Mouse (Mus musculus) CH12.LX (cell line): Measurements from ENCODE around the gene Ces4a. TPM values are rescaled to one million over a fixed set of nuclear protein-coding genes. Genes with fewer than 3 reads are reported as not detected.

Source experiments
- DNase-seq: peaks from one replicate; pipeline ENCODE4 v3.0.0-alpha.2; 2013; ENCODE audit errors: extremely low read depth
- H3K27ac ChIP-seq: 2 replicates; pipeline ENCODE4 v1.5.1; 2012; ENCODE audit warnings: low read depth, mild to moderate bottlenecking, control low read depth, moderate library complexity; ENCODE audit not compliant: insufficient read depth
- H3K27me3 ChIP-seq: replicated peaks from 2 replicates; pipeline ENCODE3; 2012; ENCODE audit warnings: inconsistent platforms
- H3K36me3 ChIP-seq, 2 experiments: replicated peaks in 1 of 2; 2 replicates each; pipeline versions ENCODE3 to v1.6.1; 2012; ENCODE audit warnings: inconsistent platforms in 1 of 2, low read length in 1 of 2, mild to moderate bottlenecking in 1 of 2, mixed read lengths in 1 of 2, moderate library complexity in 1 of 2; ENCODE audit not compliant: control insufficient read depth in 1 of 2, insufficient read depth in 1 of 2
- H3K4me1 ChIP-seq, 2 experiments: 2 replicates each; pipeline ENCODE4 v1.6.1; 2012; ENCODE audit warnings: inconsistent platforms in 1 of 2, moderate library complexity in 1 of 2; ENCODE audit not compliant: insufficient read depth in 2 of 2, control insufficient read depth in 1 of 2
- H3K4me2 ChIP-seq: 2 replicates; pipeline ENCODE4 v1.6.1; 2012; ENCODE audit warnings: low read depth, mild to moderate bottlenecking, control low read depth; ENCODE audit not compliant: poor library complexity, insufficient read depth, severe bottlenecking
- H3K4me3 ChIP-seq, 3 experiments: fragments of 150-350 bp in 1 of 3; sonication (generic) in 1 of 3; replicated peaks in 1 of 3; 2 replicates each; pipeline versions ENCODE3 to v1.5.1; 2011 to 2012; ENCODE audit warnings: low read depth in 2 of 3, low read length in 2 of 3, mild to moderate bottlenecking in 2 of 3, moderate library complexity in 2 of 3, control low read depth in 1 of 3, improper control_type of control experiment in 1 of 3, inconsistent platforms in 1 of 3, mixed read lengths in 1 of 3; ENCODE audit not compliant: poor library complexity in 1 of 3
- H3K79me2 ChIP-seq: replicated peaks from 2 replicates; pipeline ENCODE4 v1.6.1; 2012; ENCODE audit warnings: mild to moderate bottlenecking, moderate library complexity; ENCODE audit not compliant: control insufficient read depth, poor library complexity, insufficient read depth, severe bottlenecking; ENCODE audit errors: extremely low read depth
- H3K9ac ChIP-seq: 2 replicates; pipeline ENCODE4 v1.6.1; 2012; ENCODE audit warnings: low read depth, mild to moderate bottlenecking, control low read depth, moderate library complexity; ENCODE audit not compliant: insufficient read depth
- H3K9me3 ChIP-seq: replicated peaks from 2 replicates; pipeline ENCODE3; 2012; ENCODE audit warnings: low read length, inconsistent platforms, mixed read lengths
- BHLHE40 ChIP-seq: IDR thresholded peaks from 2 replicates; pipeline ENCODE4 v1.6.1; 2011; ENCODE audit warnings: mild to moderate bottlenecking, low read depth, low read length, improper control_type of control experiment
- CHD1 ChIP-seq: IDR thresholded peaks from 2 replicates; pipeline ENCODE4 v1.6.1; 2012; ENCODE audit warnings: low read depth, low read length, improper control_type of control experiment, inconsistent platforms
- CTCF ChIP-seq, 2 experiments: IDR thresholded peaks in 1 of 2; conservative IDR thresholded peaks in 1 of 2; 2 replicates each; pipeline ENCODE4 v1.5.1; 2011 to 2012; ENCODE audit warnings: low read depth in 2 of 2, low read length in 2 of 2, improper control_type of control experiment in 1 of 2, inconsistent platforms in 1 of 2, mild to moderate bottlenecking in 1 of 2, moderate library complexity in 1 of 2
- ELF1 ChIP-seq: IDR thresholded peaks from 2 replicates; pipeline ENCODE4 v1.6.1; 2014; ENCODE audit warnings: low read depth, mild to moderate bottlenecking, inconsistent platforms, low read length, improper control_type of control experiment
- EP300 ChIP-seq: IDR thresholded peaks from 2 replicates; pipeline ENCODE4 v1.6.1; 2011; ENCODE audit warnings: low read length, improper control_type of control experiment
- ETS1 ChIP-seq: conservative IDR thresholded peaks from 2 replicates; pipeline ENCODE4 v1.6.1; 2012; ENCODE audit warnings: low read depth, mild to moderate bottlenecking, inconsistent platforms, low read length, improper control_type of control experiment, moderate library complexity
- GABPA ChIP-seq: IDR thresholded peaks from 2 replicates; pipeline ENCODE4 v1.6.1; 2012; ENCODE audit warnings: low read depth, low read length, improper control_type of control experiment, inconsistent platforms; ENCODE audit not compliant: insufficient replicate concordance
- JUN ChIP-seq: IDR thresholded peaks from 2 replicates; pipeline ENCODE4 v1.6.1; 2011; ENCODE audit warnings: low read depth, mild to moderate bottlenecking, low read length, improper control_type of control experiment, moderate library complexity; ENCODE audit not compliant: insufficient read depth
- KAT2A ChIP-seq: IDR thresholded peaks from 2 replicates; pipeline ENCODE4 v1.6.1; 2012; ENCODE audit warnings: low read length, improper control_type of control experiment, inconsistent platforms; ENCODE audit not compliant: insufficient replicate concordance
- MAFK ChIP-seq: IDR thresholded peaks from 2 replicates; pipeline ENCODE4 v1.6.1; 2011; ENCODE audit warnings: low read length, improper control_type of control experiment; ENCODE audit not compliant: insufficient replicate concordance
- MAX ChIP-seq: IDR thresholded peaks from 2 replicates; pipeline ENCODE4 v1.6.1; 2011; ENCODE audit warnings: low read length, improper control_type of control experiment
- MAZ ChIP-seq: IDR thresholded peaks from 2 replicates; pipeline ENCODE4 v1.6.1; 2012; ENCODE audit warnings: low read depth, mild to moderate bottlenecking, inconsistent platforms, low read length, improper control_type of control experiment, moderate library complexity
- MEF2A ChIP-seq: IDR thresholded peaks from 2 replicates; pipeline ENCODE4 v1.6.1; 2014; ENCODE audit warnings: low read depth, mild to moderate bottlenecking, inconsistent platforms, low read length, improper control_type of control experiment, borderline replicate concordance
- MXI1 ChIP-seq: IDR thresholded peaks from 2 replicates; pipeline ENCODE4 v1.6.1; 2011; ENCODE audit warnings: mild to moderate bottlenecking, low read depth, low read length, improper control_type of control experiment
- MYC ChIP-seq: IDR thresholded peaks from 2 replicates; pipeline ENCODE4 v1.6.1; 2011; ENCODE audit warnings: low read depth, mild to moderate bottlenecking, improper control_type of control experiment, low read length
- PAX5 ChIP-seq: IDR thresholded peaks from 2 replicates; pipeline ENCODE4 v1.6.1; 2012; ENCODE audit warnings: low read length, inconsistent platforms, mixed read lengths
- POLR2A ChIP-seq: IDR thresholded peaks from 2 replicates; pipeline ENCODE4 v1.6.1; 2011; ENCODE audit warnings: low read depth, mild to moderate bottlenecking, improper control_type of control experiment, low read length
- POLR2AphosphoS2 ChIP-seq: IDR thresholded peaks from 2 replicates; pipeline ENCODE4 v1.6.1; 2011; ENCODE audit warnings: low read depth, low read length, improper control_type of control experiment
- RCOR1 ChIP-seq: conservative IDR thresholded peaks from 2 replicates; pipeline ENCODE4 v1.6.1; 2012; ENCODE audit warnings: low read depth, mild to moderate bottlenecking, inconsistent platforms, low read length, improper control_type of control experiment
- SIN3A ChIP-seq: IDR thresholded peaks from 2 replicates; pipeline ENCODE4 v1.6.1; 2012; ENCODE audit warnings: low read length, improper control_type of control experiment, inconsistent platforms
- TBP ChIP-seq: conservative IDR thresholded peaks from 2 replicates; pipeline ENCODE4 v1.6.1; 2011; ENCODE audit warnings: low read depth, low read length, improper control_type of control experiment
- TCF12 ChIP-seq: IDR thresholded peaks from 2 replicates; pipeline ENCODE4 v1.6.1; 2014; ENCODE audit warnings: low read depth, mild to moderate bottlenecking, inconsistent platforms, low read length, improper control_type of control experiment
- UBTF ChIP-seq: IDR thresholded peaks from 2 replicates; pipeline ENCODE4 v1.6.1; 2012; ENCODE audit warnings: low read depth, mild to moderate bottlenecking, inconsistent platforms, low read length, improper control_type of control experiment, moderate library complexity
- ZC3H11A ChIP-seq: IDR thresholded peaks from 2 replicates; pipeline ENCODE4 v1.6.1; 2012; ENCODE audit warnings: low read depth, mild to moderate bottlenecking, inconsistent platforms, low read length, improper control_type of control experiment
- ZKSCAN1 ChIP-seq: IDR thresholded peaks from 2 replicates; pipeline ENCODE4 v1.6.1; 2012; ENCODE audit warnings: low read depth, inconsistent platforms, low read length, improper control_type of control experiment, borderline replicate concordance
- ZMIZ1 ChIP-seq: IDR thresholded peaks from 2 replicates; pipeline ENCODE4 v1.6.1; 2012; ENCODE audit warnings: low read depth, mild to moderate bottlenecking, inconsistent platforms, low read length, improper control_type of control experiment
- ZNF384 ChIP-seq: IDR thresholded peaks from 2 replicates; pipeline ENCODE4 v1.6.1; 2012; ENCODE audit warnings: low read depth, low read length, improper control_type of control experiment, inconsistent platforms
- dilution Hi-C: fragments of 300-500 bp; cut with MboI; formaldehyde crosslinking; loops from 2 replicates; pipeline ENCODE4 v1.14.3; 2020; ENCODE audit warnings: low sequenced_read_pairs; ENCODE audit not compliant: extremely low pct_unique_long_range_greater_than_20kb, extremely low pct_ligation_motif_present
- in situ Hi-C: fragments of 300-500 bp; cut with MboI; formaldehyde crosslinking; loops from 3 replicates; pipeline ENCODE4 v1.14.3; 2019; ENCODE audit warnings: low sequenced_read_pairs, low pct_ligation_motif_present, low pct_unique_long_range_greater_than_20kb, mixed read lengths
- polyA plus RNA-seq: library from polyadenylated mRNA; unstranded; fragments of >175 nt; gene quantifications from 2 replicates; pipeline ENCODE4 v1.2.1, GENCODE M21; 2012; ENCODE audit warnings: low read depth; ENCODE audit not compliant: insufficient read length
- total RNA-seq, 2 experiments: library from RNA; depleted of rRNA; stranded (reverse); fragments of 300-350 nt in 1 of 2; fragments of >200 nt in 1 of 2; gene quantifications; 2 replicates each; pipeline ENCODE4 v1.2.3; 2012 to 2014

Ces4a gene
- total RNA-seq (2012; rRNA removed) (not detected in 2 replicates), total RNA-seq (2014; rRNA removed) (not detected in 2 replicates), polyA plus RNA-seq (not detected in 2 replicates)

DNA sequence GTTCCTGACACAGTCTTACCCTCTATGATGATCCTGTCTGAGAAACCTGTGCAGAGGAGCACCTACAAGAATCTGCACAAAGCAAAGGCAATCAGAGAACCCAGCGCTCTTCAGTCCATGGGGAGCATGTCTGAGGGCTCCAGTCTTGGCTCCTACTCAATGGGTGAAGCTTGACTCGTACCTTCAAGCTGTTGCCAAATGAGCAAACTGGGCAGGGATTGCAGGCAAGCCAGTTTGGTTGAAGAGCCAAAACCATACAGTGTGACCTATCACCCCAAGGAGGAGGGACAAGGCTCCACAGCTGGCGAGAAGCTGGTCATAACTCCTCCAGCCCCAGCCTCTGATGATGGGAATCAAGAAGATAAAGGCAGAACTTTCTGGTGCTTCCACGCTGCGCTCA lies at the start of gene Ces4a:
Gene Ces4a (plus strand): TSS at position 292 of the 400 bp plus-strand sequence.
- no peaks in the 10 kb centered on the region for H3K36me3 ChIP-seq
- in situ Hi-C loops (no loop called here), dilution Hi-C loops (no loop called here)
- peaks cover 4 to 11% of the 10 kb centered on the region in 2 experiments for H3K4me1 ChIP-seq
- no peaks in the 10 kb centered on the region for H3K79me2 ChIP-seq
- no peak for TF ChIP-seq CHD1
- TF ChIP-seq ZKSCAN1: no peak
- TF ChIP-seq CTCF (conservative IDR thresholded peaks at IDR 0.05 in 1 of 2, IDR thresholded peaks at IDR 0.05 in 1 of 2; ENCODE audit: low read depth in 2 of 2, low read length in 2 of 2): no peak
- no peak for TF ChIP-seq PAX5
- no peak for TF ChIP-seq ELF1
- TF ChIP-seq JUN: no peak
- TF ChIP-seq MAX: no peak
- no peak for TF ChIP-seq MYC
- TF ChIP-seq EP300: no peak
- TF ChIP-seq POLR2A: no peak
- TF ChIP-seq MAZ: no peak
- no peak for TF ChIP-seq TBP
- TF ChIP-seq MEF2A: no peak
- TF ChIP-seq MAFK: no peak
- TF ChIP-seq POLR2AphosphoS2: no peak
- TF ChIP-seq ZMIZ1: no peak
- TF ChIP-seq RCOR1: no peak
- TF ChIP-seq ETS1: no peak
- TF ChIP-seq ZC3H11A: no peak
- no peak for TF ChIP-seq SIN3A
- DNase-seq: no peak
- H3K27me3 ChIP-seq: peaks cover 4% of the 10 kb centered on the region
- H3K9ac ChIP-seq: no peak within 1 kb of the TSS
- H3K4me2 ChIP-seq: no peak within 1 kb of the TSS
- H3K4me3 ChIP-seq: no peak within 1 kb of the TSS
- H3K9me3 ChIP-seq: no peaks in the 10 kb centered on the region
- no peak within 1 kb of the TSS for H3K27ac ChIP-seq

DNA sequence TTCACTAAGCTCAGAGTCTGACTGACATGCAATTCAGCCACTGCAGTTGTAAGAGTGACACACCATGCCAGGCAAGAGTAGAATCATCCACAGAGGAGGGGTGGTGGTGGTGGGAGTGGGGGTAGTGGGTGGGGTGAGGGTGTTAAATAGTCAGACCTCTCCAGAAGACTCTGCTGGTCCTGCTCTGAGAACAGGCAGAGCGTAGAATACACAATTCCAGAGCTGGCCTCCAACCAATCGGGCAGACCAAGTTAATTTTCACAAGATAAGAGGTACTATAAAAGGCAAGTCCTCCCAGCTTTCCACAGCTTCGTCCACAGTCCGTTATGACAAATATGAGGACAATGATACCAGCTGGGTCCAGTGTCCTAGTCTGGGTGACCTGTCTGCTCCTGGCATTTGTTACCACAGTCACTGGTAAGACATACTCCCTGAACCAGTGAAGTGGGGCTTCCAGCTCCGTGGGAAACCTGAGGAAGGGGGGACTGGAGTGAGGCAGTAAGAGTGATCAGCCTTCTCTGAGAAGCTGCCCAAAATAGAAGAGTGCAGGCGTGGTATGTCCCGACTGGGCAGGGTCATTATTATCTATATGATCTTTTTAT lies 48.0 kb upstream of the Ces4a start, which contains the start of gene Ces3b:
Gene Ces3b (plus strand): TSS at position 305 of the 602 bp plus-strand sequence.
- no peaks in the 10 kb centered on the region for H3K79me2 ChIP-seq
- H3K9me3 ChIP-seq: no peaks in the 10 kb centered on the region
- DNase-seq: no peak
- H3K36me3 ChIP-seq: no peaks in the 10 kb centered on the region
- H3K4me2 ChIP-seq: no peak within 1 kb of the TSS
- in situ Hi-C loops (no loop called here), dilution Hi-C loops (no loop called here)
- TF ChIP-seq EP300: no peak
- no peak for TF ChIP-seq GABPA
- TF ChIP-seq TCF12: no peak
- TF ChIP-seq ZNF384: no peak
- TF ChIP-seq ZMIZ1: no peak
- no peak for TF ChIP-seq MEF2A
- TF ChIP-seq JUN: no peak
- TF ChIP-seq MXI1: no peak
- no peak for TF ChIP-seq RCOR1
- no peak for TF ChIP-seq MAZ
- no peak for TF ChIP-seq KAT2A
- no peak for TF ChIP-seq MAFK
- TF ChIP-seq UBTF: no peak
- no peak for TF ChIP-seq CTCF (conservative IDR thresholded peaks at IDR 0.05 in 1 of 2, IDR thresholded peaks at IDR 0.05 in 1 of 2; ENCODE audit: low read depth in 2 of 2, low read length in 2 of 2)
- no peak for TF ChIP-seq POLR2AphosphoS2
- TF ChIP-seq BHLHE40: no peak
- peaks cover 43% of the 10 kb centered on the region for H3K27me3 ChIP-seq
- no peaks in the 10 kb centered on the region for H3K4me1 ChIP-seq
- H3K4me3 ChIP-seq: no peak within 1 kb of the TSS
- no peak within 1 kb of the TSS for H3K9ac ChIP-seq
- no peak within 1 kb of the TSS for H3K27ac ChIP-seq
